Mouse (Mus musculus): Measurements from ENCODE around the gene Rhox2g. TPM values are rescaled to one million over a fixed set of nuclear protein-coding genes. Genes with fewer than 3 reads are reported as not detected.
"Not testable (repeated sequence)": the region's sequence is repeated elsewhere in the genome, so short reads cannot be mapped to it uniquely, and the experiment has no call there.

The Rhox2g gene
- polyA plus RNA-seq (2015; fragmentation: Nextera tagmentation; extraction: Ambion mirVana): not detected in 2 replicates

GRCm38 (mm10) chrX:37643370-37643769 lies at the start of gene Rhox2g:
Gene Rhox2g (minus strand): TSS chrX:37643470.
- WGBS (ENCODE audit: insufficient replicate concordance): 60% methylated on average over 6 of the region's 6 CpGs
- not testable (repeated sequence) for H3K27ac ChIP-seq (ENCODE audit: low read length); ATAC-seq (ENCODE audit: low read depth); H3K4me2 ChIP-seq (ENCODE audit: low read depth, low read length); H3K27me3 ChIP-seq (ENCODE audit: control insufficient read depth, insufficient read depth, low read depth, low read length); H3K9ac ChIP-seq (ENCODE audit: low read depth, low read length); H3K4me3 ChIP-seq (ENCODE audit: low read depth, low read length); H3K9me3 ChIP-seq (replicated peaks; ENCODE audit: control insufficient read depth, low read length); H3K4me1 ChIP-seq (ENCODE audit: control insufficient read depth, low read depth, low read length); H3K36me3 ChIP-seq (ENCODE audit: control insufficient read depth, insufficient read depth)

DNA sequence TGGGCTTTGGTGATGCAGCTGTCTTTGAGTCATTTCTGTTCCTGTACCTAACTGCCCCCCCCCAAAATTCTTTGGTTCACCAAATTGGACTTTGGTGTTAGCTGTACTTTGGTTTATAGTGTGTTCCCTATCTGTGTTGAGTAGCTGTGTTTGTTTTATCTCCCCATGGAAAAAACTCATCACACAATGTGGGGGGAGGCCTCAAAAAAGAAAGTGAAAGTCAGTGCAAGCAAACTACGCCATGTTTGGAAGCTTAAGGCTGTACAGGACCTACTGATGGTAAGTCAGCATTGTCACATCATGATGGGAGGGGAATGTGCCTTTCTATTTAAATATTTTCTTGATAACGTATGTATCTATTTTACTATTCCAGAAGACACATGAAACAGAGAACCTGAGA lies 49.0 kb upstream of the Rhox2g start:
- H3K4me1 ChIP-seq (ENCODE audit: control insufficient read depth, low read depth, low read length): no peaks in the 10 kb centered on the region
- ATAC-seq (ENCODE audit: low read depth): no peak
- no peaks in the 10 kb centered on the region for H3K36me3 ChIP-seq (ENCODE audit: control insufficient read depth, insufficient read depth)
- no peak overlapping the region for H3K4me3 ChIP-seq (ENCODE audit: low read depth, low read length)
- no peak overlapping the region for H3K4me2 ChIP-seq (ENCODE audit: low read depth, low read length)
- H3K27ac ChIP-seq (ENCODE audit: low read length): no peak overlapping the region
- no peaks in the 10 kb centered on the region for H3K27me3 ChIP-seq (ENCODE audit: control insufficient read depth, insufficient read depth, low read depth, low read length)
- no peaks in the 10 kb centered on the region for H3K9me3 ChIP-seq (replicated peaks; ENCODE audit: control insufficient read depth, low read length)
- no peak overlapping the region for H3K9ac ChIP-seq (ENCODE audit: low read depth, low read length)
- WGBS (ENCODE audit: insufficient replicate concordance): 58% methylated on average over 2 of the region's 2 CpGs

DNA sequence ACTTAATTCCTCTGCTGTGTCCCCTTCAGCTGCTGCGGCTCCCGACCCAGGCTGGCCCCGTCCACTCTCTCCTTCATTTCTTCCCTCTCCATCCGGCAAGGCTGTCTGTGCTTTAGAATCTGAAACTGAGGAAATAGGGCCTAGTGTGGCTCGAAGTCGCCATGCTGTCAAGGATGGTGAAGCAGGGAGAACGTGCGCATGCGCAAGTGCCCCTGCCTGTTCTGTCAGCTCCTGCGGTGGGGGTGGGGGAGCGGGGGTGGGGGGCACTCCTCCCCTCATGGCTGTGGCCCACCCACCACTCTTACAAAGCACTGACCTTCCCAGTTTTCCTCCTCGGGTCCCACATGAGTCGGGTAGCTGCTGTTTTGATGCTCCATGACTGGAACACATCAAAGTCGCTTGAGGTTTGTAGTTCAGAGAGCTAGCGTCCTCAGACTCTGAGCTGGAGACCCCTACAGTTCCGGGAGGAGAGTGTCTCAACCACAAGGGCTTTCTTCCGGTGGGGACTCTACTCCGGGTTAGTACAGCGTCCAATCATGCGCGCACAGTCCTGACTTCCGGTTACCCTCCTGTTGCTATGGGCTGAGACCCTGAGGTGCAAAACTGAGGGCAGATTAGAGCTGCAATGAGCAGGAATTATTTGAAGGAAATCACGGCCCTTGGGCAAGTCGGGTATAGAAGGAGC lies 39.9 kb upstream of the Rhox2g start:
- Histone ChIP-seq H3K4me3 (ENCODE audit: low read depth, low read length) (no peak overlapping the region), H3K27ac (ENCODE audit: low read length) (no peak overlapping the region), H3K27me3 (ENCODE audit: control insufficient read depth, insufficient read depth, low read depth, low read length) (no peaks in the 10 kb centered on the region), H3K9me3 (replicated peaks; ENCODE audit: control insufficient read depth, low read length) (no peaks in the 10 kb centered on the region), H3K36me3 (ENCODE audit: control insufficient read depth, insufficient read depth) (no peaks in the 10 kb centered on the region), H3K4me1 (ENCODE audit: control insufficient read depth, low read depth, low read length) (no peaks in the 10 kb centered on the region), H3K9ac (ENCODE audit: low read depth, low read length) (no peak overlapping the region), H3K4me2 (ENCODE audit: low read depth, low read length) (no peak overlapping the region)
- no peak for ATAC-seq (ENCODE audit: low read depth)
- whole genome bisulfite sequencing (ENCODE audit: insufficient replicate concordance): 77% methylated on average over 24 of the region's 24 CpGs

DNA sequence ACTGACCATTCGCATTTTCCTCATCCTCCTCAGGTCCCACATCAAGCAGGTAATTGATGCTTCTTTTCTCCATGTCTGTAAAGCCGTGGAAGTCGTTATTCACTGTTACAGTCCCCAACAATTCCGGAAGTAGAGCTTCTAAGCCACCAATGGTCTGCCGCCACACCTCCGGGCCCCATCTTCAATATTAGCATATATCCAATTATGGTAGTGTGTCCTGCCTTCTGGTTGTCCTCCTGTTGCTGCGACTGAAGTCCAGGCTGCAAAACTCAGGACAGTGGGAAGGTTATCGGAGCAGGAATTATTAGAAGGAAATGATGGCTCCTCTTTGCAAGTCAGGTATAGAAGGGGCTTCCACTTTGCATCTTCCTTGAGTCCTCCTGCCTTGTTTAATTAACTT lies 29.9 kb upstream of the Rhox2g start, which contains the start of gene Rhox2h:
Gene Rhox2h, minus strand, starts transcription at position 101 of the 400 bp plus-strand sequence.
- H3K9me3 ChIP-seq (replicated peaks; ENCODE audit: control insufficient read depth, low read length); H3K9ac ChIP-seq (ENCODE audit: low read depth, low read length); H3K4me2 ChIP-seq (ENCODE audit: low read depth, low read length); H3K36me3 ChIP-seq (ENCODE audit: control insufficient read depth, insufficient read depth); H3K27ac ChIP-seq (ENCODE audit: low read length); H3K27me3 ChIP-seq (ENCODE audit: control insufficient read depth, insufficient read depth, low read depth, low read length); H3K4me3 ChIP-seq (ENCODE audit: low read depth, low read length); ATAC-seq (ENCODE audit: low read depth); H3K4me1 ChIP-seq (ENCODE audit: control insufficient read depth, low read depth, low read length): not testable (repeated sequence)
- 61% methylated on average over 8 of the region's 8 CpGs for WGBS (ENCODE audit: insufficient replicate concordance)

GRCm38 (mm10) chrX:37668664-37669063 lies 25.4 kb upstream of the Rhox2g start, which contains the start of gene Rhox3h:
Gene Rhox3h (minus strand): TSS chrX:37668764.
- ATAC-seq (ENCODE audit: low read depth); H3K36me3 ChIP-seq (ENCODE audit: control insufficient read depth, insufficient read depth); H3K4me1 ChIP-seq (ENCODE audit: control insufficient read depth, low read depth, low read length); H3K27me3 ChIP-seq (ENCODE audit: control insufficient read depth, insufficient read depth, low read depth, low read length); H3K4me2 ChIP-seq (ENCODE audit: low read depth, low read length); H3K4me3 ChIP-seq (ENCODE audit: low read depth, low read length); H3K27ac ChIP-seq (ENCODE audit: low read length); H3K9ac ChIP-seq (ENCODE audit: low read depth, low read length); H3K9me3 ChIP-seq (replicated peaks; ENCODE audit: control insufficient read depth, low read length): not testable (repeated sequence)
- WGBS (ENCODE audit: insufficient replicate concordance): 43% methylated on average over 1 of the region's 3 CpGs

- not testable (repeated sequence) for ATAC-seq (ENCODE audit: low read depth); H3K9me3 ChIP-seq (replicated peaks; ENCODE audit: control insufficient read depth, low read length); H3K36me3 ChIP-seq (ENCODE audit: control insufficient read depth, insufficient read depth); H3K9ac ChIP-seq (ENCODE audit: low read depth, low read length); H3K27ac ChIP-seq (ENCODE audit: low read length); H3K4me3 ChIP-seq (ENCODE audit: low read depth, low read length); H3K4me2 ChIP-seq (ENCODE audit: low read depth, low read length); H3K27me3 ChIP-seq (ENCODE audit: control insufficient read depth, insufficient read depth, low read depth, low read length); H3K4me1 ChIP-seq (ENCODE audit: control insufficient read depth, low read depth, low read length)
- WGBS (ENCODE audit: insufficient replicate concordance): 80% methylated on average over 16 of the region's 20 CpGs
These were observed 8.0 kb upstream of the Rhox2g start, which contains the start of gene Rhox4g for GRCm38 (mm10) chrX:37651227-37651626. Gene Rhox4g (minus strand): TSS chrX:37651327.

- H3K9me3 ChIP-seq (replicated peaks; ENCODE audit: control insufficient read depth, low read length); H3K27ac ChIP-seq (ENCODE audit: low read length); H3K4me1 ChIP-seq (ENCODE audit: control insufficient read depth, low read depth, low read length); H3K4me3 ChIP-seq (ENCODE audit: low read depth, low read length); H3K36me3 ChIP-seq (ENCODE audit: control insufficient read depth, insufficient read depth); H3K9ac ChIP-seq (ENCODE audit: low read depth, low read length); H3K27me3 ChIP-seq (ENCODE audit: control insufficient read depth, insufficient read depth, low read depth, low read length); H3K4me2 ChIP-seq (ENCODE audit: low read depth, low read length); ATAC-seq (ENCODE audit: low read depth): not testable (repeated sequence)
- WGBS (ENCODE audit: insufficient replicate concordance): 72% methylated on average over 2 of the region's 2 CpGs
These were observed 14.8 kb downstream of the Rhox2g start, which contains the start of gene Rhox3g for GRCm38 (mm10) chrX:37628512-37628911. Gene Rhox3g (minus strand): TSS chrX:37628612.

GRCm38 (mm10) chrX:37607604-37608003 lies 35.7 kb downstream of the Rhox2g start, which contains the start of gene Rhox4f:
Gene Rhox4f (minus strand): TSS chrX:37607704.
- H3K4me3 ChIP-seq (ENCODE audit: low read depth, low read length); H3K9ac ChIP-seq (ENCODE audit: low read depth, low read length); H3K36me3 ChIP-seq (ENCODE audit: control insufficient read depth, insufficient read depth); H3K27ac ChIP-seq (ENCODE audit: low read length); H3K4me2 ChIP-seq (ENCODE audit: low read depth, low read length); H3K27me3 ChIP-seq (ENCODE audit: control insufficient read depth, insufficient read depth, low read depth, low read length); H3K9me3 ChIP-seq (replicated peaks; ENCODE audit: control insufficient read depth, low read length); ATAC-seq (ENCODE audit: low read depth); H3K4me1 ChIP-seq (ENCODE audit: control insufficient read depth, low read depth, low read length): not testable (repeated sequence)
- WGBS (ENCODE audit: insufficient replicate concordance): 81% methylated on average over 15 of the region's 19 CpGs

Measured in liver, embryonic 16.5 days (tissue).